Mouse (Mus musculus): ENCODE measurements at regions not wholly inside any gene's neighbourhood (a gene's known extent, or its start where the extent isn't known, plus 50 kb on each side); places are given as distances from the start of the nearest gene placed in this dataset.

DNA sequence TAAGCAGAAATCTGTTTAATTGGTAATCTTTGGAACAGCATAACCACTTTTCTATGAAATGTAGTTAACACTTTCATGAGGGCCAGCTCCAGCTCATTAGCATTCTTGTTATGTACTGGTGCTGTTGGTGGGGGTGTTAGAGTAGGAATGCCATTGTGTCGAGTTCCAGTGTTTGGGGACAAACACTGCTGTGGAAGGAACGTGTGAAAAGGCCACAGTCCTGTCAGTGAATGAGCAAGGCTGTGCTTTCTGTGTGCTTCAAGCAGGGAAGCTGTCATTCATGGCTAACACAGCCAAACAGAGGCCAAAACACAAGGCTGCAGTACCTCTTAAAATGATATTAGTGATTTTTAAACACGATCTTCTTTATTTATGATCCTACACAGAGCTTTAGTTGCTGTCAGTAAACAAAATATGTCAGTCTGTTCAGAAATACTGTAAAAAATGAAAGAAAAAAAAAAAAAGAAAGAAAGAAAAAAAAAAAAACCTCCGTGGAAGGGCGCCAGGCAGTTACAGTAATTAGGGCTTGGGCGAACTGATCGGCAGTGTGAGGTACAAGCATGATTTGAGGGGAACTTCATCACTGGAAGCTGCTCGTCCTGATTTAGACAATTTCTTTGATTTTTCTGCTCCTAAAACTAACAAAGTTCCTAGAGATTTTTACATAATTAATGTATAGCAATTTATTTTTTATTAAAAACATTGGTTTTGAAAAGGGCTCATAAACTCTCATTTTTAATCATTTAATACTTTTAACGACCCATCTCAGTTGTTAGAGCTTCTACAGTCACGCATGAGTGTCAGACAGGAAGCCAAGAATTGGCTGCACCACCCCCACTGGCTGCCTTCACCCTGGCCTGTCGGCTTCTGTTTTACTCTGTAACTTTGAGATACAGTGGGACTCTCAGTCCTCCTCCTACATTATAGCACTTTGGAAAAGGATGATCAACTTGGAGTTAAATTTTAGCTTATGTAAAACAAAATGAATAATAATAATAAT lies 80.8 kb upstream of the Dnajc24 start:
- peak; percentile 71 for DNase-seq
- intact Hi-C loops (cut with DNase I), result loop anchor here (5.0 kb wide), 1 partner anchor 407 kb away; no protein-coding TSS in a partner anchor

GRCm38 (mm10) chr2:106083001-106083400 lies 79.7 kb upstream of the Dnajc24 start:
- DNase-seq, result peak; percentile 8
- intact Hi-C loops (cut with DNase I), result loop anchor here (5.0 kb wide), 1 partner anchor 406 kb away; no protein-coding TSS in a partner anchor

DNA sequence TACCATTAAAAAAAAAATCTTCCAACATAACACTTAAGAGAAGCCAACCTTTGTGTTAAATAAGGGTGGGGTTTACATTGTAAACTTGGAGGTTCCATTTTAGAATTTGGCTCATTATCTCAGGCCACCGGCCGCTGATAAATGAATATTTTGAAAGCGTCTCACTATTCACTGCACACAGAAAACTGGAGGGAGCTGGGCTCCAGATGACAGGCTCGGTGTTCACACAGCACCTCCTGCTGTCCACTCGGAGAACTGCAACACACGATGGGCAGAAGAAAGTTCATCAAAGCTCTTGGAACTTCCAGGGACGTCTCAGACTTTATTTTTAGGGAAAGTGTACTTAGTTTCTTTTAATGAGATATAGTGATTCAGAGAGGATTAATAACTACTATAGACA lies 78.6 kb upstream of the Dnajc24 start:
- intact Hi-C loops (cut with DNase I), result loop anchor here (5.0 kb wide), 1 partner anchor 405 kb away; no protein-coding TSS in a partner anchor
- DNase-seq, result peak; percentile 84

DNA sequence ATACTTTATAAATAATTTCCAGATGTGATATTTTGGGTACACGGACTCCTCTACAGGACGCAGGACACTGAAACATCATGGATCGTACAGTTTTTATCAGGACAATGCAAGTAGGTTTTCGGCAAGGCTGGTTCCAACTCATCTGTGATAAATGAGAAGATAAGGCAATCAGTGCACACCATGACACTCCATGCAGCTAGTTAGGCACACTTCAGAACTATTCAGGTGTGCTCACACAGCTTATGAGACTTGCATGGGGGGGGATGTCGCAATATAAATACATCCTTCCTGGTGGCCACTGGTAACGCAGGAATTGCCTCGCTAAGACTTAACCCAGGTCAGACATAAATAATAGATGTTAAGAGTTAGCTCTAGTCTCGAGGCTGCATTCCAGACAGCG lies 77.3 kb upstream of the Dnajc24 start:
- intact Hi-C loops (cut with DNase I), result loop anchor here (5.0 kb wide), 1 partner anchor 403 kb away; no protein-coding TSS in a partner anchor
- no peak for DNase-seq

GRCm38 (mm10) chr2:106078591-106078990 lies 75.2 kb upstream of the Dnajc24 start:
- no peak for DNase-seq
- intact Hi-C loops (cut with DNase I), result loop anchor here (5.0 kb wide), 1 partner anchor 741 kb away; no protein-coding TSS in a partner anchor

DNA sequence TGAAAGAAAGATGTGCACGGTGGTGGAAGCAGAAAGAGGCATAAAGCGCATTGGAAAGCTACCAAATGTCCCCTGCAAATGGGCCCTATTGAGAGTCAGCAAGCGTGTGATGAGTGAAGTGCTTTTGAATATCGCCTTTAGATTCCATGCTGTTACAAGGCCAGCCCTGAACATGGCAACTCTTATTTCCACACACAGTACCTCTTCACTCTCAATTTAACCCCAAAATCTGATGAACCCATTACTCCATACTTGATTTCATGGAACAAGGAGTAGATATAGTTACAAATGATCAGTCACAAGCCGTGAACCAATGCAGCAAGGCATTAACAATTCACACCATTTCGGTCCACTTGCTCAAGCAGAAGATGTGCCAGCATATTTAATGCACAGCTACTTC lies 71.1 kb upstream of the Dnajc24 start:
- intact Hi-C loops (cut with DNase I), result no loop called here

DNA sequence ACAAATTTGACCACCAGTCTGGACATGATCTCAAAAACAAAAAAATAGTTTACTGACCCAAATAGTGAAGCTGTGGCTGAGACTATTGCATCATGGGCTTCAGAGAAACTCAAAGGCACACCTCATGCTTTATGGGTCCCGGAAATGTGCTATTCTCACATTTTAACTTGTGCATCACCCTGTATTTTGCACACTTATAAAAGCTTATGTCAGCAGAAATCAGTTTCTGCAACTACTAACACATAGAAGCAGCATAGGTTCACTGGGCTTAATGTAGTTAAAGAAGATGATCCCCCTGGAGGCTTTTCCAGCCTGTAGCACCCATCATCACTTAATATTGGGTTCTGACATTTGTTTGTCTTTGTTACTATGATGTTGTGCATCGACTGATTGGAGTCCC lies 61.0 kb upstream of the Dnajc24 start:
- intact Hi-C loops (cut with DNase I), result no loop called here
- DNase-seq, result no peak

More for the DNA sequence above, 71.1 kb upstream of the Dnajc24 start:
- DNase-seq, result no peak
